Mouse (Mus musculus): ENCODE measurements around the gene Ttc13. TPM values are rescaled to one million over a fixed set of nuclear protein-coding genes. Genes with fewer than 3 reads are reported as not detected.
A peak's percentile ranks its signal among the peaks of the same experiment; 100 is the strongest.

The Ttc13 gene
- total and polyA plus RNA-seq, 2 experiments from 2014 or later: 15.3 to 15.7 TPM

GRCm38 (mm10) chr8:124751191-124751590, 29.4 kb upstream of the Ttc13 start:
- peak overlapping the region; percentile 71 for H3K4me3 ChIP-seq (ENCODE audit: low read depth, low read length)
- peak overlapping the region; percentile 33; the same call in 1 of the 2 replicates for H3K9ac ChIP-seq (replicated peaks; ENCODE audit: low read depth, low read length)
- no peak for TF ChIP-seq CTCF (IDR thresholded peaks at IDR 0.05; ENCODE audit: low read depth)
- no peak for TF ChIP-seq EP300 (IDR thresholded peaks at IDR 0.05; ENCODE audit: low read depth)
- H3K4me2 ChIP-seq (ENCODE audit: low read depth, low read length): peak overlapping the region; percentile 96
- H3K9me3 ChIP-seq (replicated peaks; ENCODE audit: control insufficient read depth, low read length): no peaks in the 10 kb centered on the region
- WGBS: under 1% methylated on average over 31 of the region's 31 CpGs
- H3K27me3 ChIP-seq (ENCODE audit: control insufficient read depth, insufficient read depth, low read length): peaks cover 35% of the 10 kb centered on the region
- no peak for DNase-seq (ENCODE audit: low spot score)
- H3K36me3 ChIP-seq (replicated peaks; ENCODE audit: control insufficient read depth, insufficient read depth, low read length): no peaks in the 10 kb centered on the region
- H3K27ac ChIP-seq (ENCODE audit: low read depth): no peak overlapping the region
- no peaks in the 10 kb centered on the region for H3K4me1 ChIP-seq (ENCODE audit: control insufficient read depth, insufficient read depth)
- ATAC-seq (ENCODE audit: insufficient read depth, low read depth): peak; percentile 25; the same call in 1 of the 2 replicates

GRCm38 (mm10) chr8:124746661-124747060, 24.9 kb upstream of the Ttc13 start:
- H3K4me1 ChIP-seq (ENCODE audit: control insufficient read depth, insufficient read depth): no peaks in the 10 kb centered on the region
- TF ChIP-seq CTCF (IDR thresholded peaks at IDR 0.05; ENCODE audit: low read depth) (no peak), EP300 (IDR thresholded peaks at IDR 0.05; ENCODE audit: low read depth) (no peak)
- H3K9ac ChIP-seq (replicated peaks; ENCODE audit: low read depth, low read length): no peak overlapping the region
- no peak overlapping the region for H3K4me2 ChIP-seq (ENCODE audit: low read depth, low read length)
- no peaks in the 10 kb centered on the region for H3K9me3 ChIP-seq (replicated peaks; ENCODE audit: control insufficient read depth, low read length)
- H3K4me3 ChIP-seq (ENCODE audit: low read depth, low read length): no peak overlapping the region
- H3K27ac ChIP-seq (ENCODE audit: low read depth): no peak overlapping the region
- ATAC-seq (ENCODE audit: insufficient read depth, low read depth) (no peak), DNase-seq (ENCODE audit: low spot score) (no peak)
- peaks cover 19% of the 10 kb centered on the region for H3K27me3 ChIP-seq (ENCODE audit: control insufficient read depth, insufficient read depth, low read length)
- H3K36me3 ChIP-seq (replicated peaks; ENCODE audit: control insufficient read depth, insufficient read depth, low read length): no peaks in the 10 kb centered on the region
- WGBS: 74% methylated on average over 13 of the region's 13 CpGs

GRCm38 (mm10) chr8:124739268-124739667, 17.5 kb upstream of the Ttc13 start:
- DNase-seq (ENCODE audit: low spot score) (no peak), ATAC-seq (ENCODE audit: insufficient read depth, low read depth) (no peak)
- peak; percentile 53 for TF ChIP-seq CTCF (IDR thresholded peaks at IDR 0.05; ENCODE audit: low read depth)
- TF ChIP-seq EP300 (IDR thresholded peaks at IDR 0.05; ENCODE audit: low read depth): no peak
- Histone ChIP-seq H3K27ac (ENCODE audit: low read depth) (no peak overlapping the region), H3K4me1 (ENCODE audit: control insufficient read depth, insufficient read depth) (no peaks in the 10 kb centered on the region), H3K9ac (replicated peaks; ENCODE audit: low read depth, low read length) (no peak overlapping the region), H3K4me2 (ENCODE audit: low read depth, low read length) (no peak overlapping the region), H3K27me3 (ENCODE audit: control insufficient read depth, insufficient read depth, low read length) (no peaks in the 10 kb centered on the region), H3K36me3 (replicated peaks; ENCODE audit: control insufficient read depth, insufficient read depth, low read length) (peaks cover 7% of the 10 kb centered on the region; the same call in 1 of the 2 replicates), H3K9me3 (replicated peaks; ENCODE audit: control insufficient read depth, low read length) (no peaks in the 10 kb centered on the region), H3K4me3 (ENCODE audit: low read depth, low read length) (no peak overlapping the region)
- 68% methylated on average over 1 of the region's 1 CpGs for WGBS

GRCm38 (mm10) chr8:124735371-124735911, 13.7 kb upstream of the Ttc13 start:
- TF ChIP-seq CTCF (IDR thresholded peaks at IDR 0.05; ENCODE audit: low read depth) (no peak), EP300 (IDR thresholded peaks at IDR 0.05; ENCODE audit: low read depth) (no peak)

GRCm38 (mm10) chr8:124732828-124733227, 11.0 kb upstream of the Ttc13 start:
- 82% methylated on average over 8 of the region's 8 CpGs for WGBS
- no peak overlapping the region for H3K9ac ChIP-seq (replicated peaks; ENCODE audit: low read depth, low read length)
- ATAC-seq (ENCODE audit: insufficient read depth, low read depth) (no peak), DNase-seq (ENCODE audit: low spot score) (no peak)
- H3K9me3 ChIP-seq (replicated peaks; ENCODE audit: control insufficient read depth, low read length): no peaks in the 10 kb centered on the region
- no peaks in the 10 kb centered on the region for H3K27me3 ChIP-seq (ENCODE audit: control insufficient read depth, insufficient read depth, low read length)
- no peak overlapping the region for H3K27ac ChIP-seq (ENCODE audit: low read depth)
- no peaks in the 10 kb centered on the region for H3K4me1 ChIP-seq (ENCODE audit: control insufficient read depth, insufficient read depth)
- TF ChIP-seq EP300 (IDR thresholded peaks at IDR 0.05; ENCODE audit: low read depth) (no peak), CTCF (IDR thresholded peaks at IDR 0.05; ENCODE audit: low read depth) (no peak)
- no peak overlapping the region for H3K4me2 ChIP-seq (ENCODE audit: low read depth, low read length)
- peaks cover 70% of the 10 kb centered on the region for H3K36me3 ChIP-seq (replicated peaks; ENCODE audit: control insufficient read depth, insufficient read depth, low read length)
- H3K4me3 ChIP-seq (ENCODE audit: low read depth, low read length): no peak overlapping the region

More at GRCm38 (mm10) chr8:124735371-124735911, 13.7 kb upstream of the Ttc13 start:
- no peaks in the 10 kb centered on the region for H3K27me3 ChIP-seq (ENCODE audit: control insufficient read depth, insufficient read depth, low read length)
- WGBS: 66% methylated on average over 3 of the region's 3 CpGs
- H3K4me2 ChIP-seq (ENCODE audit: low read depth, low read length): no peak overlapping the region
- no peak overlapping the region for H3K27ac ChIP-seq (ENCODE audit: low read depth)
- peaks cover 45% of the 10 kb centered on the region for H3K36me3 ChIP-seq (replicated peaks; ENCODE audit: control insufficient read depth, insufficient read depth, low read length)
- ATAC-seq (ENCODE audit: insufficient read depth, low read depth) (no peak), DNase-seq (ENCODE audit: low spot score) (no peak)
- H3K4me3 ChIP-seq (ENCODE audit: low read depth, low read length): no peak overlapping the region
- H3K9ac ChIP-seq (replicated peaks; ENCODE audit: low read depth, low read length): no peak overlapping the region
- no peaks in the 10 kb centered on the region for H3K9me3 ChIP-seq (replicated peaks; ENCODE audit: control insufficient read depth, low read length)
- H3K4me1 ChIP-seq (ENCODE audit: control insufficient read depth, insufficient read depth): no peaks in the 10 kb centered on the region

GRCm38 (mm10) chr8:124724301-124724700, 2.5 kb upstream of the Ttc13 start:
- no peak overlapping the region for H3K27ac ChIP-seq (ENCODE audit: low read depth)
- no peak for ATAC-seq (ENCODE audit: insufficient read depth, low read depth)
- H3K4me2 ChIP-seq (ENCODE audit: low read depth, low read length): no peak overlapping the region
- H3K4me3 ChIP-seq (ENCODE audit: low read depth, low read length): no peak overlapping the region
- H3K9me3 ChIP-seq (replicated peaks; ENCODE audit: control insufficient read depth, low read length): no peaks in the 10 kb centered on the region
- TF ChIP-seq CTCF (IDR thresholded peaks at IDR 0.05; ENCODE audit: low read depth) (no peak), EP300 (IDR thresholded peaks at IDR 0.05; ENCODE audit: low read depth) (no peak)
- H3K27me3 ChIP-seq (ENCODE audit: control insufficient read depth, insufficient read depth, low read length): no peaks in the 10 kb centered on the region
- H3K9ac ChIP-seq (replicated peaks; ENCODE audit: low read depth, low read length): no peak overlapping the region
- 96% methylated on average over 7 of the region's 7 CpGs for WGBS
- DNase-seq (ENCODE audit: low spot score): no peak
- H3K4me1 ChIP-seq (ENCODE audit: control insufficient read depth, insufficient read depth): peaks cover 16% of the 10 kb centered on the region
- peaks cover 32% of the 10 kb centered on the region for H3K36me3 ChIP-seq (replicated peaks; ENCODE audit: control insufficient read depth, insufficient read depth, low read length)
